In genomic region chr1:56261708-56262107, GRCm38 (mm10) we compare ENCODE assay signal across 27 mouse cellular contexts.
"Had no signal": no experiment of that assay in that cellular context is flagged by ENCODE, and none has a peak within 500 bp of the region (broad histone marks: within the 10 kb centered on the region; RNA-seq: fewer than 3 reads in every experiment).

No protein-coding gene starts in this region.

- H3K9ac ChIP-seq: embryonic facial prominence, embryonic 12.5 days; embryonic facial prominence, embryonic 13.5 days; embryonic facial prominence, embryonic 15.5 days; forebrain, embryonic 12.5 days; forebrain, embryonic 13.5 days; forebrain, embryonic 15.5 days; forebrain, postnatal 0 days had no signal

- H3K4me3 ChIP-seq: embryonic facial prominence, embryonic 10.5 days; embryonic facial prominence, embryonic 12.5 days; embryonic facial prominence, embryonic 13.5 days; embryonic facial prominence, embryonic 15.5 days; erythroblast, embryonic 14.5 days; forebrain, embryonic 10.5 days; forebrain, embryonic 12.5 days; forebrain, embryonic 13.5 days; forebrain, embryonic 15.5 days; gastrocnemius, adult 2 months; heart, adult 2 months; heart, embryonic 10.5 days had no signal

- H3K4me2 ChIP-seq: embryonic facial prominence, embryonic 12.5 days; embryonic facial prominence, embryonic 13.5 days; embryonic facial prominence, embryonic 15.5 days; forebrain, embryonic 12.5 days; forebrain, embryonic 13.5 days; forebrain, embryonic 15.5 days; heart, embryonic 11.5 days had no signal

- H3K27me3 ChIP-seq: embryonic facial prominence, embryonic 12.5 days; embryonic facial prominence, embryonic 13.5 days; embryonic facial prominence, embryonic 15.5 days; forebrain, embryonic 12.5 days; forebrain, embryonic 13.5 days; forebrain, embryonic 15.5 days had no signal

- H3K4me1 ChIP-seq: embryonic facial prominence, embryonic 10.5 days; embryonic facial prominence, embryonic 12.5 days; embryonic facial prominence, embryonic 13.5 days; embryonic facial prominence, embryonic 15.5 days; forebrain, embryonic 10.5 days; forebrain, embryonic 12.5 days; forebrain, embryonic 13.5 days; heart, embryonic 10.5 days had no signal

- H3K36me3 ChIP-seq: embryonic facial prominence, embryonic 10.5 days; embryonic facial prominence, embryonic 12.5 days; embryonic facial prominence, embryonic 13.5 days; embryonic facial prominence, embryonic 15.5 days; forebrain, embryonic 10.5 days; forebrain, embryonic 12.5 days; forebrain, embryonic 15.5 days; heart, embryonic 10.5 days had no signal

- H3K27ac ChIP-seq: embryonic facial prominence, embryonic 10.5 days; embryonic facial prominence, embryonic 12.5 days; embryonic facial prominence, embryonic 13.5 days; embryonic facial prominence, embryonic 15.5 days; forebrain, embryonic 10.5 days; forebrain, embryonic 12.5 days; forebrain, embryonic 13.5 days; forebrain, embryonic 15.5 days; gastrocnemius, adult 2 months; heart, adult 2 months; heart, embryonic 10.5 days had no signal

- DNase-seq: cerebellum, adult 9-11 months; cerebellum, postnatal 10 days; cerebellum, postnatal 25 days; cerebellum, postnatal 36 days; embryo, embryonic 11 days; forebrain, postnatal 0 days; gastrocnemius, adult 2 months; gastrocnemius, postnatal 10 days; gastrocnemius, postnatal 14 days; gastrocnemius, postnatal 25 days; gastrocnemius, postnatal 36 days; heart, adult 11 months; heart, adult 18-20 months; heart, adult 2 months had no signal

- H3K9me3 ChIP-seq: embryonic facial prominence, embryonic 10.5 days; embryonic facial prominence, embryonic 13.5 days; embryonic facial prominence, embryonic 15.5 days; forebrain, embryonic 10.5 days; forebrain, embryonic 12.5 days; forebrain, embryonic 13.5 days; forebrain, embryonic 15.5 days; heart, embryonic 10.5 days had no signal

- ATAC-seq: forebrain, embryonic 13.5 days; forebrain, embryonic 14.5 days; forebrain, embryonic 15.5 days; forebrain, embryonic 16.5 days; forebrain, postnatal 0 days had no signal
